In the genomic region with DNA sequence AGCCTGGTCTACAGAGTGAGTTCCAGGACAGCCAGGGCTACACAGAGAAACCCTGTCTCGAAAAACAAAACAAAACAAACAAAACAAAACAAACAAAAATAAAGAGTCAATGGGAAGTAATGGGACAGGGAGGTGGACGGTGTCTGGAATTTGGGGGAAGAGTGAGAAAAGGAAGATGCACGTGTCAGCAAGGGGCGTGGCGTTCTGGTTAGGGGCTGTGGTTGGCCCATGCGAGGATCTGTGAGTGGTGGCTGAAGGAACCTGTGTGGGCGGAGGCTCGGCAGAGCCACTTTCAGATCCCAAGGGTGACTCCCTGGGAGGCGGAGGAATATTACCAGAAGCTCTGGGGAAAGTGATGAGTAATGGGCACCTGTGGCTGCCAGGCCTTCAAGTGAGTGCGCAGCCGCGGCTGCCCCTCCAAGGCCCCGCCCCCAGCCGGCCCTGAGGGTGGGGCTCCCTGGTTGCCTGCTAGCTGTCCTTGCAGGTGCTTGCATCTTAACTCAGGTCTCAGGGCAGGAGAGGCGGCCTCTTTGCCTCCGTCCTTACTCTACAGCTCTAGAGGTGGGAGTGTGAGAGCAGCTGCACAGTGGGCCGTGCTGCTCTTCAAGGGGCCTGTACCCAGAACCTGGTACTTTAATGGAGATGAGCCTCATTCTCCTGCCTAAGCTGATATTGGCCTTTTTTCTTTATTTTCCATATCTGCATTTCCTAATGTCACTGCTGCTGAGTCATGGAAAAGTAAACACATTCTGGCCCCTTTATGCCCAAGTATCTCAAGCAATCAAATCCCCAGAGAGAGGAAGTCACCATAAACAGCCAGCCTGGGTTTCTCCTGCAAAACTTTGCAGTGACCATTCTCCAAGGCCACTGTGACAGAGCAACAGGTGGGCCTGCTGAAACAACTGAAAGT, we compare ENCODE assay signal across 1 mouse cellular context.
TF ChIP-seq lines count a peak whose summit lies in the region.

No protein-coding gene starts in this region.

TF ChIP-seq in MEL, 35 proteins besides CTCF, POLR2A, EP300 and RAD21:
- TF ChIP-seq CHD1 (IDR thresholded peaks at IDR 0.05; ENCODE audit: low read depth, low read length) (no peak), USF1 (IDR thresholded peaks at IDR 0.05; ENCODE audit: low read depth, low read length) (no peak), NELFE (IDR thresholded peaks at IDR 0.05; ENCODE audit: low read depth, low read length) (no peak), MYB (IDR thresholded peaks at IDR 0.05; ENCODE audit: low read depth, low read length) (no peak), SIN3A (IDR thresholded peaks at IDR 0.05; ENCODE audit: low read length) (peak; percentile 49), ZC3H11A (IDR thresholded peaks at IDR 0.05; ENCODE audit: low read depth, low read length) (no peak), USF2 (IDR thresholded peaks at IDR 0.05; ENCODE audit: borderline replicate concordance in 1 of 2, insufficient read depth in 1 of 2, low read depth in 1 of 2, low read length in 2 of 2) (no peak), UBTF (IDR thresholded peaks at IDR 0.05; ENCODE audit: borderline replicate concordance, insufficient read depth, low read depth, low read length) (no peak), ELF1 (IDR thresholded peaks at IDR 0.05; ENCODE audit: low read depth, low read length) (no peak), MYC (IDR thresholded peaks at IDR 0.05; ENCODE audit: low read depth, low read length) (0 out of 2 replicates have a peak, but pooled peaks have one; percentile 60), POLR2AphosphoS2 (IDR thresholded peaks at IDR 0.05; ENCODE audit: low read length) (no peak), HCFC1 (IDR thresholded peaks at IDR 0.05; ENCODE audit: low read depth, low read length) (no peak), GABPA (IDR thresholded peaks at IDR 0.05; ENCODE audit: low read depth, low read length) (no peak), ZMIZ1 (IDR thresholded peaks at IDR 0.05; ENCODE audit: low read depth, low read length) (no peak), JUND (IDR thresholded peaks at IDR 0.05; ENCODE audit: low read depth, low read length) (no peak), MAX (IDR thresholded peaks at IDR 0.05; ENCODE audit: low read length) (peak; percentile 67), TAL1 (IDR thresholded peaks at IDR 0.05; ENCODE audit: low read length) (no peak), KAT2A (conservative IDR thresholded peaks at IDR 0.05; ENCODE audit: low read depth, low read length) (no peak), NRF1 (IDR thresholded peaks at IDR 0.05; ENCODE audit: insufficient read depth, low read depth, low read length, poor library complexity, severe bottlenecking) (peak; percentile 68), POLR2AphosphoS5 (IDR thresholded peaks at IDR 0.05; ENCODE audit: borderline replicate concordance, low read depth, low read length) (no peak), ZNF384 (IDR thresholded peaks at IDR 0.05; ENCODE audit: low read depth, low read length) (no peak), MXI1 (IDR thresholded peaks at IDR 0.05; ENCODE audit: low read depth, low read length) (peak; percentile 84), RCOR1 (IDR thresholded peaks at IDR 0.05; ENCODE audit: low read depth, low read length) (no peak), MEF2A (IDR thresholded peaks at IDR 0.05; ENCODE audit: extremely low read depth, insufficient replicate concordance, low read depth, low read length, poor library complexity, severe bottlenecking) (no peak), BHLHE40 (IDR thresholded peaks at IDR 0.05; ENCODE audit: borderline replicate concordance, low read depth, low read length) (peak; percentile 39; the same call in 1 of the 2 replicates), MAFK (IDR thresholded peaks at IDR 0.05; ENCODE audit: borderline replicate concordance, low read depth, low read length) (no peak), CHD2 (IDR thresholded peaks at IDR 0.05; ENCODE audit: low read length) (no peak), E2F4 (IDR thresholded peaks at IDR 0.05; ENCODE audit: borderline replicate concordance, low read depth, low read length) (no peak), MAZ (IDR thresholded peaks at IDR 0.05; ENCODE audit: low read depth, low read length) (no peak)
